Mouse (Mus musculus): ENCODE results near the gene Aqp5.

Gene Aqp5

DNA sequence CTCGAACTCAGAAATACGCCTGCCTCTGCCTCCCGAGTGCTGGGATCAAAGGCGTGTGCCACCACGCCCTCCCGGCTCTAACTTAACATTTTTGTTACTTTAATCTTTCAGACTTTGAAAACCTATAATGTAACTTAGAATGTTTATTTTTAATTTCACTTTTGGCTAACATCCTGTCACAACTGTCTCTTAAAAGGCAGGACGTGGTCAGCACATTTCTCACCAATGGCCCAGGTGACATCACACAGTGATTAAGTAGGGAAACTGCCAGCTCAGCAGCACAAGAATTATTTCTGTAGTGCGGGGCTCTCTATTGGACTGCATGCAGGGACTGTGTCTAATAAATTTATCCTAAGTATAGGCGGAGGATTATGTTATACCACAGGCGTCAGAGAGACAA, 53.2 kb downstream of the Aqp5 start:
- no peak for DNase-seq

Measured in heart, adult 11 months (tissue).